Mouse (Mus musculus): Measurements from ENCODE around the gene Mroh2a.

Mroh2a gene

GRCm38 (mm10) chr1:88235046-88235893 lies 8.5 kb downstream of the Mroh2a start:
- no peak for DNase-seq (ENCODE audit: low spot score in 2 of 2)

- DNase-seq (ENCODE audit: low spot score in 2 of 2) = no peak
Measured at GRCm38 (mm10) chr1:88235894-88236415, 9.2 kb downstream of the Mroh2a start.

- DNase-seq (ENCODE audit: low spot score in 2 of 2) = no peak
Measured at GRCm38 (mm10) chr1:88237311-88237710, 10.5 kb downstream of the Mroh2a start.

- no peak for DNase-seq (ENCODE audit: low spot score in 2 of 2)
Measured at GRCm38 (mm10) chr1:88238771-88239170, 12.0 kb downstream of the Mroh2a start.

GRCm38 (mm10) chr1:88240072-88240471 lies 13.3 kb downstream of the Mroh2a start:
- DNase-seq (ENCODE audit: low spot score in 2 of 2) = no peak

GRCm38 (mm10) chr1:88240579-88240978 lies 13.8 kb downstream of the Mroh2a start:
- DNase-seq (ENCODE audit: low spot score in 2 of 2) = no peak

GRCm38 (mm10) chr1:88243861-88244260 lies 17.1 kb downstream of the Mroh2a start:
- DNase-seq (ENCODE audit: low spot score in 2 of 2) = no peak

GRCm38 (mm10) chr1:88245881-88246280 lies 19.1 kb downstream of the Mroh2a start:
- no peak for DNase-seq (ENCODE audit: low spot score in 2 of 2)

GRCm38 (mm10) chr1:88246386-88246785 lies 19.6 kb downstream of the Mroh2a start:
- DNase-seq (ENCODE audit: low spot score in 2 of 2) = no peak

- DNase-seq (ENCODE audit: low spot score in 2 of 2) = no peak
Measured at GRCm38 (mm10) chr1:88247660-88248059, 20.9 kb downstream of the Mroh2a start.

GRCm38 (mm10) chr1:88248658-88249057 lies 21.9 kb downstream of the Mroh2a start:
- no peak for DNase-seq (ENCODE audit: low spot score in 2 of 2)

- DNase-seq (ENCODE audit: low spot score in 2 of 2) = no peak
Measured at GRCm38 (mm10) chr1:88249596-88249995, 22.8 kb downstream of the Mroh2a start.

- no peak for DNase-seq (ENCODE audit: low spot score in 2 of 2)
Measured at GRCm38 (mm10) chr1:88250023-88250422, 23.2 kb downstream of the Mroh2a start.

- DNase-seq (ENCODE audit: low spot score in 2 of 2) = no peak
Measured at GRCm38 (mm10) chr1:88253106-88253505, 26.3 kb downstream of the Mroh2a start.

GRCm38 (mm10) chr1:88253540-88253939 lies 26.8 kb downstream of the Mroh2a start:
- DNase-seq (ENCODE audit: low spot score in 2 of 2) = no peak

GRCm38 (mm10) chr1:88254793-88255465 lies 28.1 kb downstream of the Mroh2a start:
- DNase-seq (ENCODE audit: low spot score in 2 of 2) = no peak

GRCm38 (mm10) chr1:88255466-88255857 lies 28.7 kb downstream of the Mroh2a start:
- DNase-seq (ENCODE audit: low spot score in 2 of 2) = no peak

GRCm38 (mm10) chr1:88255989-88256754 lies 29.4 kb downstream of the Mroh2a start:
- DNase-seq (ENCODE audit: low spot score in 2 of 2) = no peak

GRCm38 (mm10) chr1:88256886-88257663 lies 30.3 kb downstream of the Mroh2a start:
- no peak for DNase-seq (ENCODE audit: low spot score in 2 of 2)

GRCm38 (mm10) chr1:88257681-88258080 lies 30.9 kb downstream of the Mroh2a start:
- no peak for DNase-seq (ENCODE audit: low spot score in 2 of 2)

- DNase-seq (ENCODE audit: low spot score in 2 of 2) = no peak
Measured at GRCm38 (mm10) chr1:88258361-88258760, 31.6 kb downstream of the Mroh2a start.
